Mouse (Mus musculus) G1E (cell line): Measurements from ENCODE around the gene Ccer2.

Source experiments
- CTCF ChIP-seq: IDR thresholded peaks from 2 replicates; pipeline ENCODE4 v1.5.1; 2012; ENCODE audit warnings: low read depth, low read length, inconsistent platforms, mixed read lengths
- POLR2AphosphoS5 ChIP-seq: IDR thresholded peaks from 2 replicates; pipeline ENCODE4 v1.6.1; 2012; ENCODE audit warnings: low read depth, low read length, inconsistent platforms; ENCODE audit not compliant: insufficient replicate concordance

DNA sequence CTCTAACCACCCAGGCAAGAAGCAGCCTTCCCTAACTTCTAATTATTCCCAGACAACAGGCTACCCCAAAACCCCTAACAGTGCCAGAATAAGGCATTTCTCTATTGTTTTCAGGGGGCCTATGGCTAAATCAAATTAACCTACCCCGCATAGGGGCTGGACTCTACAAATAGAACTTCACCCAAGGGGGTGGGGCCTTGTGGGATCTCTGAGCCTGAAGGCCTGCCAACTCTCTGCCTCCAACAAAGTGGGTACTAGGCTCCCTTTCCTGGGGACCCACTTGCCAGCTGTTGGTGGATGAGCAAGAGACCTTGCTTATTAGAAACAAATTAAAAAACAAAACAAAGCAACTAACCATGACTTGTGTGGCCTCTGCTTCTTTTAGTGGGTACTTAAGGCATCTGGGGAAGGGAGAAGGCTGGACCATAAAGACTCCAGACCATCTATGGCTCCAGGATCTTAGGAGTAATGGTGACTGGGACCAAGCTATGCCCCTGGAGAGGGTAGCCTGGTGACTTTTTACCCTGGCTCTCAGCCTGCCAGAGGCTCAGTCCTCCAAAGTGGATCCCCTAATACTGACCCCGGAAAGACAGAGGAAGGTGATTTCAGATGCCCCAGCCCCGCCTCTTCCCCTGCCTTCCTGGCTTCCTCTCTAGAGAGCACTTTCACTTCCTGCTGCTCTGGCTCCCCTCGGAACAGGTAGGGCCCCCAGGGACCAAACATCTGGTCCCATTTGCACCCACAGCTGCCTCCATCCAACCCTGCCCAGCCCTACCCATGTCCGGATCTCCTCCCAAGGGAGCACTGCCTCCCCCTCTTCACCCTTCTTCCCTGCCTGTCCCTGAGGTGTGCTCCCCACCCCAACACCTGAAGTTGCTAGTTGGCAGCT, 32.6 kb downstream of the Ccer2 start, which contains the start of gene Rinl:
- no peak for TF ChIP-seq CTCF
- no peak for TF ChIP-seq POLR2AphosphoS5
